In the genomic region with DNA sequence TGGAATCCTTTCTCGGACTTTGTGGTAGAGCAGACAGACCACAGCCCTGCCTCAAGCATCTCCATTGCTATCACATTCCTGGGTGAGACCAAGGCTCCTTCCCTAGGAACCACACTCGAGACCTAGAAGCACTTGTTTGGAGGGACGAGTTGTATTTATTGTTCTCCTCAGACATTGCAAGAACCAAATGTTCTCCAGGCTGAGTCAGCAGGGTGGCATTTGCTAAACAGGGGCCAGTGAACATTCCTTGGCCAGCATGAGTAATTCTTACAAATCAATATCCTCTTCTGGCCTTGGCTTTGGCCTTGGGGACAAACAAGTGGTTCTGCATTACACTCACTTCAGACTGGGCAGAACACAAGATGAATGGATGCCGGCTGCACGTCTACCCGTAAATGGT, we compare ENCODE assay signal across 23 mouse cellular contexts. TPM values are rescaled to one million over a fixed set of nuclear protein-coding genes. Genes with fewer than 3 reads are reported as not detected.
DNase-seq lines count a peak whose midpoint lies in the region; ATAC-seq and TF ChIP-seq lines count a peak whose summit lies in the region.
"Had no signal": no experiment of that assay in that cellular context is flagged by ENCODE, and none has a peak within 500 bp of the region (broad histone marks: within the 10 kb centered on the region; RNA-seq: fewer than 3 reads in every experiment).

No protein-coding gene starts in this region.

- ATAC-seq in granulocyte monocyte progenitor cell, adult 5-6 weeks (replicated peaks; ENCODE audit: poor library complexity, severe bottlenecking) = no peak
- no peak for ATAC-seq in forebrain, embryonic 12.5 days (ENCODE audit: low FRiP score)
- ATAC-seq: activated CD4-positive, CD25-positive, alpha-beta regulatory T cell, adult 4 months; inflammation-experienced regulatory T-cells, adult 6 months; liver, embryonic 12.5 days had no signal

- no peak for TF ChIP-seq POLR2A in testis, adult 2 months (IDR thresholded peaks at IDR 0.05; ENCODE audit: control insufficient read depth, low read depth, low read length)

- H3K9ac ChIP-seq in forebrain, embryonic 12.5 days = no peak overlapping the region
- H3K9ac ChIP-seq: embryonic facial prominence, embryonic 15.5 days; heart, embryonic 12.5 days; hindbrain, embryonic 13.5 days; liver, embryonic 12.5 days; lung, embryonic 15.5 days had no signal

- H3K4me1 ChIP-seq in testis, adult 2 months (ENCODE audit: control insufficient read depth, insufficient read depth, low read length) = no peaks in the 10 kb centered on the region
- peaks cover 3% of the 10 kb centered on the region for H3K4me1 ChIP-seq in forebrain, embryonic 12.5 days
- H3K4me1 ChIP-seq: lung, embryonic 15.5 days had no signal

- no peak overlapping the region for H3K4me2 ChIP-seq in forebrain, embryonic 12.5 days
- H3K4me2 ChIP-seq: embryonic facial prominence, embryonic 15.5 days; heart, embryonic 12.5 days; hindbrain, embryonic 13.5 days; liver, embryonic 12.5 days; lung, embryonic 15.5 days had no signal

- peak; percentile 1 for DNase-seq in layer of hippocampus, adult 11-12 months (ENCODE audit: low spot score)
- no peak for DNase-seq in layer of hippocampus, postnatal 10 days (ENCODE audit: low spot score in 2 of 2)
- DNase-seq in testis, postnatal 14 days (ENCODE audit: low spot score) = no peak
- peak; percentile 63 for DNase-seq in adrenal gland, postnatal 10 days
- no peak for DNase-seq in urinary bladder, postnatal 36 days (ENCODE audit: low spot score in 2 of 2)
- DNase-seq: cerebellum, adult 18-20 months; cerebellum, postnatal 36 days; heart, postnatal 14 days; kidney, adult 8-10 months; kidney, postnatal 14 days; right cerebral cortex, adult 18-20 months had no signal

- peak overlapping the region; percentile 63; the same call in 1 of the 2 replicates for H3K27ac ChIP-seq in testis, adult 2 months (ENCODE audit: control insufficient read depth, insufficient read depth, low read depth, low read length)
- H3K27ac ChIP-seq in forebrain, embryonic 12.5 days = no peak overlapping the region
- H3K27ac ChIP-seq: embryonic facial prominence, embryonic 15.5 days; forebrain, embryonic 10.5 days; hindbrain, embryonic 13.5 days; limb, embryonic 10.5 days; lung, embryonic 15.5 days had no signal

- no peaks in the 10 kb centered on the region for H3K9me3 ChIP-seq in forebrain, embryonic 12.5 days
- H3K9me3 ChIP-seq: embryonic facial prominence, embryonic 15.5 days; forebrain, embryonic 10.5 days; heart, embryonic 12.5 days; hindbrain, embryonic 13.5 days; limb, embryonic 10.5 days; liver, embryonic 12.5 days; lung, embryonic 15.5 days had no signal

- TF ChIP-seq CTCF in testis, adult 2 months (IDR thresholded peaks at IDR 0.05; ENCODE audit: control insufficient read depth, insufficient read depth, insufficient replicate concordance, low read depth, low read length) = no peak

- no peaks in the 10 kb centered on the region for H3K27me3 ChIP-seq in testis, adult 2 months (ENCODE audit: control insufficient read depth, insufficient read depth, low read length)
- no peaks in the 10 kb centered on the region for H3K27me3 ChIP-seq in forebrain, embryonic 12.5 days
- H3K27me3 ChIP-seq: embryonic facial prominence, embryonic 15.5 days; heart, embryonic 12.5 days; hindbrain, embryonic 13.5 days; liver, embryonic 12.5 days; lung, embryonic 15.5 days had no signal

- no peaks in the 10 kb centered on the region for H3K36me3 ChIP-seq in testis, adult 2 months (ENCODE audit: control insufficient read depth, insufficient read depth, low read length)
- H3K36me3 ChIP-seq in forebrain, embryonic 12.5 days (replicated peaks) = peaks cover 5% of the 10 kb centered on the region; the same call in 1 of the 2 replicates
- H3K36me3 ChIP-seq: embryonic facial prominence, embryonic 15.5 days; heart, embryonic 12.5 days; limb, embryonic 10.5 days; liver, embryonic 12.5 days; lung, embryonic 15.5 days had no signal

- 90% methylated on average over 6 of the region's 6 CpGs for WGBS in forebrain, embryonic 12.5 days

- no peak overlapping the region for H3K4me3 ChIP-seq in testis, adult 2 months (ENCODE audit: control insufficient read depth, low read depth, low read length)
- no peak overlapping the region for H3K4me3 ChIP-seq in forebrain, embryonic 12.5 days (replicated peaks)
- H3K4me3 ChIP-seq: embryonic facial prominence, embryonic 15.5 days; forebrain, embryonic 10.5 days; heart, embryonic 12.5 days; hindbrain, embryonic 13.5 days; limb, embryonic 10.5 days; liver, embryonic 12.5 days; lung, embryonic 15.5 days had no signal

RNA-seq across cellular contexts. Expression of gene Rdx, which starts 58.5 kb away (rescaled TPM):
- total RNA-seq in layer of hippocampus, postnatal 10 days (2021) = 10 to 100 TPM; 64.3 to 66.6 TPM
- 13.8 and 17.9 TPM in 2 replicates for polyA plus RNA-seq in testis, adult 2 months (2012; rRNA removed)
- total RNA-seq in adrenal gland, postnatal 10 days (2021) = 100 to 1,000 TPM; 111 to 116 TPM
- 76.5 and 83.0 TPM in 2 replicates for total RNA-seq in granulocyte monocyte progenitor cell, adult 5-6 weeks (2014; fragmentation: Nextera tagmentation)
- 178 and 213 TPM in 2 replicates for total RNA-seq in granulocyte monocyte progenitor cell, adult 5-6 weeks (2017)
- polyA plus RNA-seq in forebrain, embryonic 12.5 days (2016; fragmentation: Nextera tagmentation; extraction: Ambion mirVana) = 160 and 169 TPM in 2 replicates

Comparison
In these comparisons a context has a peak if more than half of its experiments do, and no peak if none do; other contexts are left out.
1. DNase-seq: peak in layer of hippocampus, adult 11-12 months (single experiment) and adrenal gland, postnatal 10 days (single experiment); none in layer of hippocampus, postnatal 10 days (0 of 2), testis, postnatal 14 days (single experiment) and urinary bladder, postnatal 36 days (0 of 2).